Mouse (Mus musculus): ENCODE measurements at regions not wholly inside any gene's neighbourhood (a gene's known extent, or its start where the extent isn't known, plus 50 kb on each side); places are given as distances from the start of the nearest gene placed in this dataset.
A peak's percentile ranks its signal among the peaks of the same experiment; 100 is the strongest.

GRCm38 (mm10) chr15:50942429-50942828 is 2942.3 kb upstream of the Gm7489 start:
- intact Hi-C loops (cut with DNase I) = no loop called here
- DNase-seq (ENCODE audit: low spot score in 2 of 2) = no peak

GRCm38 (mm10) chr15:50944976-50945375 is 2939.7 kb upstream of the Gm7489 start:
- DNase-seq (ENCODE audit: low spot score in 2 of 2) = no peak
- intact Hi-C loops (cut with DNase I) = no loop called here

- intact Hi-C loops (cut with DNase I) = no loop called here
- no peak for DNase-seq (ENCODE audit: low spot score in 2 of 2)
Measured at GRCm38 (mm10) chr15:50959109-50959508, 2925.6 kb upstream of the Gm7489 start.

GRCm38 (mm10) chr15:50963606-50964005 is 2921.1 kb upstream of the Gm7489 start:
- DNase-seq (ENCODE audit: low spot score in 2 of 2) = no peak

GRCm38 (mm10) chr15:50964236-50964635 is 2920.5 kb upstream of the Gm7489 start:
- no peak for DNase-seq (ENCODE audit: low spot score in 2 of 2)
- intact Hi-C loops (cut with DNase I) = no loop called here

More at GRCm38 (mm10) chr15:50963606-50964005, 2921.1 kb upstream of the Gm7489 start:
- intact Hi-C loops (cut with DNase I) = no loop called here

- DNase-seq (ENCODE audit: low spot score in 2 of 2) = no peak
- intact Hi-C loops (cut with DNase I) = no loop called here
Measured at GRCm38 (mm10) chr15:50967176-50967575, 2917.5 kb upstream of the Gm7489 start.

- DNase-seq (ENCODE audit: low spot score in 2 of 2) = no peak
Measured at GRCm38 (mm10) chr15:50970637-50971036, 2914.1 kb upstream of the Gm7489 start.

GRCm38 (mm10) chr15:50972593-50972992 is 2912.1 kb upstream of the Gm7489 start:
- intact Hi-C loops (cut with DNase I) = no loop called here
- no peak for DNase-seq (ENCODE audit: low spot score in 2 of 2)

More at GRCm38 (mm10) chr15:50970637-50971036, 2914.1 kb upstream of the Gm7489 start:
- intact Hi-C loops (cut with DNase I) = no loop called here

- intact Hi-C loops (cut with DNase I) = no loop called here
- DNase-seq (ENCODE audit: low spot score in 2 of 2) = no peak
Measured at GRCm38 (mm10) chr15:50974002-50974754, 2910.5 kb upstream of the Gm7489 start.

GRCm38 (mm10) chr15:50989457-50989856 is 2895.2 kb upstream of the Gm7489 start:
- no peak for DNase-seq (ENCODE audit: low spot score in 2 of 2)
- intact Hi-C loops (cut with DNase I) = no loop called here

- intact Hi-C loops (cut with DNase I) = no loop called here
- DNase-seq (ENCODE audit: low spot score in 2 of 2) = no peak
Measured at GRCm38 (mm10) chr15:50991667-50992066, 2893.0 kb upstream of the Gm7489 start.

GRCm38 (mm10) chr15:50992246-50992645 is 2892.5 kb upstream of the Gm7489 start:
- intact Hi-C loops (cut with DNase I) = no loop called here
- no peak for DNase-seq (ENCODE audit: low spot score in 2 of 2)

- intact Hi-C loops (cut with DNase I) = no loop called here
- DNase-seq (ENCODE audit: low spot score in 2 of 2) = peak; percentile 21 to 36
Measured at GRCm38 (mm10) chr15:50993121-50993520, 2891.6 kb upstream of the Gm7489 start.

- DNase-seq (ENCODE audit: low spot score in 2 of 2) = no peak
- intact Hi-C loops (cut with DNase I) = no loop called here
Measured at GRCm38 (mm10) chr15:50995688-50996087, 2889.0 kb upstream of the Gm7489 start.

- DNase-seq (ENCODE audit: low spot score in 2 of 2) = no peak
- intact Hi-C loops (cut with DNase I) = no loop called here
Measured at GRCm38 (mm10) chr15:50996296-50996695, 2888.4 kb upstream of the Gm7489 start.

GRCm38 (mm10) chr15:50997209-50997763 is 2887.4 kb upstream of the Gm7489 start:
- intact Hi-C loops (cut with DNase I) = no loop called here
- peak; percentile 58 to 66 for DNase-seq (ENCODE audit: low spot score in 2 of 2)

- DNase-seq (ENCODE audit: low spot score in 2 of 2) = no peak
- intact Hi-C loops (cut with DNase I) = no loop called here
Measured at GRCm38 (mm10) chr15:51038968-51039367, 2845.7 kb upstream of the Gm7489 start.

GRCm38 (mm10) chr15:51070538-51070937 is 2814.2 kb upstream of the Gm7489 start:
- no peak for DNase-seq (ENCODE audit: low spot score in 2 of 2)
- intact Hi-C loops (cut with DNase I) = no loop called here

GRCm38 (mm10) chr15:51071132-51071656 is 2813.5 kb upstream of the Gm7489 start:
- DNase-seq (ENCODE audit: low spot score in 2 of 2) = no peak
- intact Hi-C loops (cut with DNase I) = no loop called here

GRCm38 (mm10) chr15:51073678-51074077 is 2811.0 kb upstream of the Gm7489 start:
- intact Hi-C loops (cut with DNase I) = no loop called here

GRCm38 (mm10) chr15:51074196-51074595 is 2810.5 kb upstream of the Gm7489 start:
- DNase-seq (ENCODE audit: low spot score in 2 of 2) = no peak
- intact Hi-C loops (cut with DNase I) = no loop called here

More at GRCm38 (mm10) chr15:51073678-51074077, 2811.0 kb upstream of the Gm7489 start:
- DNase-seq (ENCODE audit: low spot score in 2 of 2) = no peak

All from left cerebral cortex, postnatal 14 days (tissue).